Mouse (Mus musculus) bone marrow macrophage, adult 2 months (primary cell): ENCODE data around the gene Slc25a36.

Experiments
- CTCF ChIP-seq: IDR thresholded peaks from 2 replicates; pipeline ENCODE4 v1.5.1; 2012; ENCODE audit warnings: low read depth, mild to moderate bottlenecking, low read length, moderate library complexity
- POLR2A ChIP-seq: IDR thresholded peaks from 2 replicates; pipeline ENCODE4 v1.6.1; 2012; ENCODE audit warnings: mild to moderate bottlenecking, low read depth, low read length, borderline replicate concordance

DNA sequence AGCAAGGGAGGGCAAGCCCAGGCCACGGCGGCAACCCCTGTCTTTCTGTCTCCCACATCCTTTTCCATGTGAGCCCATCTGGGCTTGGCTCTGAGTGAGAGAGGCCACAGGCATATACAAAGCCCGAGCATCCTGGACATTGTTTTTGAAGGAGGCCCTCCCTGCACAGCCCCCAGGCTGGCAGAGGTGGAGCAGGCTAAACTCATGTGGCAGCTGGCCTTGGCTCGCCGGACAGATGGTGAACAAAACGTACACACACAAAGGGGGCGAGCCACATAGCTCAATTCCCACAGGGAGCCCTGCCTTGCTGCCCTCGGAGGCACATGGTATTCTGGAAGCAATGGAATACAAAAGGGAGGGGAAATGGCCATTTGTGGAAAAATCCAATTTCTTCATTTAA lies 59.8 kb downstream of the Slc25a36 start:
- no peak for TF ChIP-seq POLR2A
- no peak for TF ChIP-seq CTCF
